Mouse (Mus musculus): ENCODE measurements around the gene Adamts20. TPM values are rescaled to one million over a fixed set of nuclear protein-coding genes. Genes with fewer than 3 reads are reported as not detected.

The Adamts20 gene
- total and polyA plus RNA-seq, 3 experiments, result 2.1 to 3.6 TPM; not detected in 1

GRCm38 (mm10) chr15:94428726-94429125, 36.5 kb downstream of the Adamts20 start:
- H3K27ac ChIP-seq (ENCODE audit: control insufficient read depth, low read depth, low read length), result no peak overlapping the region
- H3K9me3 ChIP-seq (replicated peaks; ENCODE audit: insufficient read depth, low read length), result no peaks in the 10 kb centered on the region
- peaks cover 0 to 3% of the 10 kb centered on the region in 2 experiments; a peak in 2 of 4 replicates for H3K27me3 ChIP-seq (ENCODE audit: control insufficient read depth in 1 of 2, insufficient read depth in 2 of 2, low read length in 2 of 2)
- no peaks in the 10 kb centered on the region for H3K36me3 ChIP-seq (ENCODE audit: control insufficient read depth in 1 of 2, insufficient read depth in 2 of 2, low read length in 2 of 2)
- no peaks in the 10 kb centered on the region for H3K4me1 ChIP-seq (ENCODE audit: control insufficient read depth in 1 of 2, insufficient read depth in 2 of 2, low read length in 2 of 2)
- no peak overlapping the region for H3K9ac ChIP-seq (ENCODE audit: control insufficient read depth, low read depth, low read length, poor library complexity, severe bottlenecking)
- TF ChIP-seq GABPA (IDR thresholded peaks at IDR 0.05; ENCODE audit: low read depth, low read length) (no peak), CTCF (IDR thresholded peaks at IDR 0.05 in 2 of 3, conservative IDR thresholded peaks at IDR 0.05 in 1 of 3; ENCODE audit: control insufficient read depth in 1 of 3, insufficient read depth in 1 of 3, low read depth in 2 of 3, low read length in 3 of 3, poor library complexity in 1 of 3, severe bottlenecking in 1 of 3) (no peak), MAZ (IDR thresholded peaks at IDR 0.05; ENCODE audit: low read depth, low read length) (no peak), POLR2AphosphoS5 (IDR thresholded peaks at IDR 0.05; ENCODE audit: borderline replicate concordance, low read depth, low read length) (no peak), SIN3A (IDR thresholded peaks at IDR 0.05; ENCODE audit: low read length) (no peak), ZNF384 (IDR thresholded peaks at IDR 0.05; ENCODE audit: low read depth, low read length) (no peak)
- H3K4me3 ChIP-seq (ENCODE audit: control insufficient read depth in 1 of 2, insufficient read depth in 1 of 2, low read depth in 2 of 2, low read length in 2 of 2), result no peak overlapping the region
- no peak for DNase-seq (ENCODE audit: low read depth, low spot score)
- H3K79me2 ChIP-seq (ENCODE audit: control insufficient read depth, insufficient read depth, low read length, poor library complexity), result no peaks in the 10 kb centered on the region

- no peaks in the 10 kb centered on the region for H3K36me3 ChIP-seq (ENCODE audit: control insufficient read depth in 1 of 2, insufficient read depth in 2 of 2, low read length in 2 of 2)
- no peak overlapping the region for H3K9ac ChIP-seq (ENCODE audit: control insufficient read depth, low read depth, low read length, poor library complexity, severe bottlenecking)
- H3K9me3 ChIP-seq (replicated peaks; ENCODE audit: insufficient read depth, low read length), result no peaks in the 10 kb centered on the region
- H3K4me3 ChIP-seq (ENCODE audit: control insufficient read depth in 1 of 2, insufficient read depth in 1 of 2, low read depth in 2 of 2, low read length in 2 of 2), result no peak overlapping the region
- TF ChIP-seq MYB (IDR thresholded peaks at IDR 0.05; ENCODE audit: low read depth, low read length) (no peak), MEF2A (IDR thresholded peaks at IDR 0.05; ENCODE audit: extremely low read depth, insufficient replicate concordance, low read depth, low read length, poor library complexity, severe bottlenecking) (no peak), MAFK (IDR thresholded peaks at IDR 0.05; ENCODE audit: borderline replicate concordance, low read depth, low read length) (no peak), UBTF (IDR thresholded peaks at IDR 0.05; ENCODE audit: borderline replicate concordance, insufficient read depth, low read depth, low read length) (no peak), CTCF (IDR thresholded peaks at IDR 0.05 in 2 of 3, conservative IDR thresholded peaks at IDR 0.05 in 1 of 3; ENCODE audit: control insufficient read depth in 1 of 3, insufficient read depth in 1 of 3, low read depth in 2 of 3, low read length in 3 of 3, poor library complexity in 1 of 3, severe bottlenecking in 1 of 3) (no peak), TCF12 (IDR thresholded peaks at IDR 0.05; ENCODE audit: low read depth, low read length) (no peak), CHD2 (IDR thresholded peaks at IDR 0.05; ENCODE audit: low read length) (no peak), BHLHE40 (IDR thresholded peaks at IDR 0.05; ENCODE audit: borderline replicate concordance, low read depth, low read length) (no peak), GATA1 (IDR thresholded peaks at IDR 0.05; ENCODE audit: low read depth, low read length) (no peak)
- no peaks in the 10 kb centered on the region for H3K79me2 ChIP-seq (ENCODE audit: control insufficient read depth, insufficient read depth, low read length, poor library complexity)
- H3K27me3 ChIP-seq (ENCODE audit: control insufficient read depth in 1 of 2, insufficient read depth in 2 of 2, low read length in 2 of 2), result peaks cover 0 to 3% of the 10 kb centered on the region in 2 experiments; a peak in 2 of 4 replicates
- H3K27ac ChIP-seq (ENCODE audit: control insufficient read depth, low read depth, low read length), result no peak overlapping the region
- H3K4me1 ChIP-seq (ENCODE audit: control insufficient read depth in 1 of 2, insufficient read depth in 2 of 2, low read length in 2 of 2), result no peaks in the 10 kb centered on the region
- no peak for DNase-seq (ENCODE audit: low read depth, low spot score)
Observed at GRCm38 (mm10) chr15:94427482-94428214, 37.6 kb downstream of the Adamts20 start.

Measured in MEL (cell line).